Mouse (Mus musculus) heart, embryonic 10.5 days (tissue): Measurements from ENCODE around the gene Hoxb7. TPM values are rescaled to one million over a fixed set of nuclear protein-coding genes. Genes with fewer than 3 reads are reported as not detected.
A peak's percentile ranks its signal among the peaks of the same experiment; 100 is the strongest.

Experiments used
- DNase-seq: peaks from one replicate; pipeline ENCODE4 v3.0.0-alpha.2; 2017; ENCODE audit warnings: low spot score
- H3K27ac ChIP-seq: fragments of 300-500 bp; sonication (generic); 2 replicates; pipeline ENCODE4 v1.5.1; 2016; ENCODE audit warnings: mild to moderate bottlenecking
- H3K27me3 ChIP-seq: fragments of 300-500 bp; sonication (generic); 2 replicates; pipeline ENCODE4 v1.6.1; 2016; ENCODE audit warnings: mild to moderate bottlenecking; ENCODE audit not compliant: poor library complexity, insufficient read depth, severe bottlenecking
- H3K36me3 ChIP-seq: fragments of 300-500 bp; sonication (generic); 2 replicates; pipeline ENCODE4 v1.6.1; 2016; ENCODE audit warnings: mild to moderate bottlenecking, moderate library complexity
- H3K4me1 ChIP-seq: fragments of 300-500 bp; sonication (generic); 2 replicates; pipeline ENCODE4 v1.6.1; 2016; ENCODE audit warnings: mild to moderate bottlenecking
- H3K4me3 ChIP-seq: fragments of 300-500 bp; sonication (generic); 2 replicates; pipeline ENCODE4 v1.5.1; 2016; ENCODE audit warnings: mild to moderate bottlenecking, moderate library complexity
- H3K9me3 ChIP-seq: fragments of 300-500 bp; sonication (generic); 2 replicates; pipeline ENCODE4 v1.6.1; 2016; ENCODE audit warnings: mild to moderate bottlenecking, moderate library complexity
- WGBS: fragments of 180-500 bp; shearing (Covaris S2); methylation state at CpG from one replicate; pipeline ENCODE4 v1.1.7; 2016; 5-methylcytosine and 5-hydroxymethylcytosine counted together
- microRNA counts: library from miRNA; unstranded; fragments of <30 nt; microRNA quantifications from one replicate; lab custom pipeline; 2017
- microRNA-seq: library from miRNA; unstranded; fragments of <30 nt; microRNA quantifications from one replicate; pipeline ENCODE4, GENCODE M21; 2017
- polyA plus RNA-seq: library from polyadenylated mRNA; unstranded; fragments of >200 nt; fragmentation: Nextera tagmentation; extraction: Ambion mirVana; gene quantifications from 2 replicates; pipeline ENCODE4 v1.2.1, GENCODE M21; 2016

Gene Hoxb7
- polyA plus RNA-seq, 1 experiment from 2014 or later = 1.3 TPM

GRCm38 (mm10) chr11:96336597-96336996 lies 50.2 kb downstream of the Hoxb7 start:
- H3K27ac ChIP-seq = 0 out of 2 replicates have a peak overlapping the region, but pooled peaks have one; percentile 36
- DNase-seq = no peak
- H3K4me1 ChIP-seq = peaks cover 39% of the 10 kb centered on the region
- WGBS = 8% methylated on average over 2 of the region's 2 CpGs
- no peak overlapping the region for H3K4me3 ChIP-seq
- peaks cover 100% of the 10 kb centered on the region for H3K27me3 ChIP-seq
- H3K36me3 ChIP-seq = no peaks in the 10 kb centered on the region
- no peaks in the 10 kb centered on the region for H3K9me3 ChIP-seq

DNA sequence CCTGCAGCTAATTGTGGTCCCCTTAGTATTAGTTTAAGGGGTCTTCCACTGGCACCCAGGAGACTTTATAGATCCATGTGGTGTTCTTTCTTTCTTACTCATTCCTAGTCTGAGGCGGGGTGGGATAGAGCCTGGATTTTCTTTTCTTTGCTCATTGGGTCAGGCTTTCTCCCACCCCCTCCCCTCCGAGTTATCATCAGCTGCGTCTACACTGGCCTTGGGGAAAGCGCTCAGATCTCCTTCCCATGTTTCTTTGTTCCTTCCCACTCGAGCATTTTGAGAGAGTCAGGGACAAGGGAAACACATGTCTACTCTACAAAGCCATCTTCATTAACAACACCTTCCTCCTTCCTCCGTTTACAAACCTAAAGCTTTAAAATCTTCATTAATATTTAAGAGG lies 50.6 kb downstream of the Hoxb7 start:
- WGBS = 10% methylated on average over 6 of the region's 6 CpGs
- H3K27me3 ChIP-seq = peaks cover 100% of the 10 kb centered on the region
- no peak for DNase-seq
- no peak overlapping the region for H3K4me3 ChIP-seq
- H3K9me3 ChIP-seq = no peaks in the 10 kb centered on the region
- peaks cover 40% of the 10 kb centered on the region for H3K4me1 ChIP-seq
- no peak overlapping the region for H3K27ac ChIP-seq
- no peaks in the 10 kb centered on the region for H3K36me3 ChIP-seq

DNA sequence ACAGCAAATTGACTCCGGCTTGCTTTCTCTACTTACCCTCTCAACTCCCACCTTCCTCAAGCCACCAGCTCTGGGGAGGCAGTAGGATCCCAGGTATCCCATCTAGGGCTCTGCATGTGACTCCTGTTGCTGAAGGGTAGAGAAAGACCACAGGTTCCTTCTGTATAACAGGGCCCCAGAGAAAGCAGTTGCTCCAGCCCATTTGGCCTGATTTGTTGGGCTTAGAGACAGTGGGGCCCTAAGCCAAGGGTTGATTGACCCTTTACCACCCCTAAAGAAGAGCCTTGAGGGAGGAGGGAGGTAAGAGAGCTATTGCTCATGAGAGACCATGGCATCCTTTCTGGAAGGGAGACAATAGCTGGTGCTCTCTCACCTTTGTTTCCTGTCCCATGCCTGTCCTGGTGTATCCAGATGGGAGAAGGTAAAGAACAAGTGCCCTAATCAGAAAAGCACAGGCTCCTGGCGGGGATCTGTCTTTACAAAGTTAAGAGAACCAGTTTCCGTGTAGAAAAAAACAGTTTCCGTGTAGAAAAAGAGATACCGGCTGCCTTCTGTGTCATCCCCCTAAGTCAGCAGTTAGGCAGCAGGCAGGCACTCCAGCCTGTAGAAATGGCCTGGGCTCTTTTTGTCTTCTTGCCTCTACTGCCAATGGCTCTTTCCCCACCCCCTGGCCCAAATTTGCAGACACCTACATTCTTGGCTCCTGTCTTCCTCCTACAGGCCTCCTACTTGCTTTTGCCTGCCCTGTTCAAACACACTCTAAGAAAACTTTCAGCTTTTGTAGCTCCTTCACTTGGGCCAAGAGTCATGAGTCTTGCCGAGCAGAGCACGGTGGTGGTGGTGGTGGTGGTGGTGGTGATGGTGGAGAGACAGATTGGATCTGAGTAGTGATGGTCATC lies 52.8 kb downstream of the Hoxb7 start:
- Histone ChIP-seq H3K27ac (peak overlapping the region; percentile 89), H3K4me1 (peaks cover 32% of the 10 kb centered on the region), H3K9me3 (no peaks in the 10 kb centered on the region), H3K4me3 (peak overlapping the region; percentile 5; the same call in 1 of the 2 replicates), H3K27me3 (peaks cover 100% of the 10 kb centered on the region), H3K36me3 (0 out of 2 replicates have a peak, but pooled peaks cover under 1% of the 10 kb centered on the region)
- no peak for DNase-seq
- 25% methylated on average over 7 of the region's 7 CpGs for WGBS

MicroRNAs encoded within 50 kb of the gene (microRNA counts, 519-probe panel; counts per million panel counts)
- microRNA mmu-miR-10a (lab: Ali Mortazavi, UCI) = 5,279 counts per million, percentile 45 among the panel's probes with 10 or more counts
- not detected for microRNA mmu-miR-196a (lab: Ali Mortazavi, UCI)

Small RNA genes lying within 50 kb of the gene (microRNA-seq; reads per million reads assigned to microRNA genes)
- gene Mir10a = 1,347 reads per million, percentile 81 among the genes with 10 or more reads in this experiment
- 1.0 reads per million for gene Mir196a-1

Other genes starting within 250 kb of the Hoxb7 start
- gene Ube2z, start 221.2 kb upstream of the Hoxb7 start, polyA plus RNA-seq = 35.2 and 44.4 TPM in 2 replicates
- 1,240 and 1,624 TPM in 2 replicates for gene Atp5g1, start 211.0 kb upstream of the Hoxb7 start, polyA plus RNA-seq
- gene Calcoco2, start 174.7 kb upstream of the Hoxb7 start, polyA plus RNA-seq = 0.13 TPM in 1 of 2 replicates, not detected in the other
- gene Ttll6, start 152.8 kb upstream of the Hoxb7 start, polyA plus RNA-seq = not detected in 2 replicates
- gene Hoxb13, start 92.3 kb upstream of the Hoxb7 start, polyA plus RNA-seq = not detected in 2 replicates
- gene Hoxb9, start 15.2 kb upstream of the Hoxb7 start, polyA plus RNA-seq = 0.75 TPM in 1 of 2 replicates, not detected in the other
- gene Hoxb8, start 4.7 kb upstream of the Hoxb7 start, polyA plus RNA-seq = 0.30 TPM in 1 of 2 replicates, not detected in the other
- gene Hoxb6, start 5.9 kb downstream of the Hoxb7 start, polyA plus RNA-seq = 0.42 and 2.2 TPM in 2 replicates
- 1.0 and 5.2 TPM in 2 replicates for gene Hoxb5, start 16.7 kb downstream of the Hoxb7 start, polyA plus RNA-seq
- 0.31 and 2.0 TPM in 2 replicates for gene Hoxb4, start 31.6 kb downstream of the Hoxb7 start, polyA plus RNA-seq
- gene Hoxb3, start 36.7 kb downstream of the Hoxb7 start, polyA plus RNA-seq = 0.42 and 1.8 TPM in 2 replicates
- 5.7 and 27.6 TPM in 2 replicates for gene Hoxb2, start 63.9 kb downstream of the Hoxb7 start, polyA plus RNA-seq
- 0.20 and 3.3 TPM in 2 replicates for gene Hoxb1, start 79.1 kb downstream of the Hoxb7 start, polyA plus RNA-seq
- gene Skap1, start 178.0 kb downstream of the Hoxb7 start, polyA plus RNA-seq = 0.30 and 0.69 TPM in 2 replicates